Mouse (Mus musculus): Measurements from ENCODE around the gene App. TPM values are rescaled to one million over a fixed set of nuclear protein-coding genes. Genes with fewer than 3 reads are reported as not detected.

Gene App
- polyA plus RNA-seq, 1 experiment: 107 TPM

DNA sequence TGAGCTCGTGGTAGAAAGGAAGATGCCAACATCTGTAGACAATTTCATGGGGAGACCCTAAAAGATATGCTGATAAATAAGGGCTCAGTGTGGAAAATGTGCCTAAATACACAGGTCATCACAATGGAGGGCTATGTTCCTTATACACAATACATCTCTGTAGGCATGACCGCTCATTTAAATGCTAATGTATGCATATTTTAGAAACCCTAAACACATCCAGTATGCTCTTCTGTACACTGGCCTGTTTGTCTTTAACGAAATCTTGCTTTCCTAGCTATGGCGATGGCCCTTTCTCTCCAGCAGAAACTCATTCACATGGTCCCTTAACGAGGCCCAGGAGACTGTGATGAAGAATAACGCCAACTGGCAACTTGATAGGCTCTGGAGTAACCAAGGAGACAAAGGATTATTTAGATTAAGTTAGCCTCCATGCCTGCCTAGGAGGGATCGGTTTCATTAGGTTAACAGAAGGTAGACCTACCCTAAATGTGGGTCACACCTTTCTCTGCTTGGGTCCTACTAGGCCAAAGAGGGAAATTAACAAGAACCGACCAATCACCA lies 185.8 kb downstream of the App start:
- Histone ChIP-seq H3ac (ENCODE audit: control insufficient read depth, insufficient read length, low read depth) (no peak overlapping the region), H3K79me3 (ENCODE audit: low read depth) (no peaks in the 10 kb centered on the region), H3K27me3 (ENCODE audit: control insufficient read depth, insufficient read depth, insufficient read length) (no peaks in the 10 kb centered on the region), H3K79me2 (ENCODE audit: control insufficient read depth, insufficient read depth) (no peaks in the 10 kb centered on the region), H3K4me3 (ENCODE audit: insufficient read depth, poor library complexity, severe bottlenecking) (no peak overlapping the region), H3K36me3 (ENCODE audit: control insufficient read depth, insufficient read depth) (no peaks in the 10 kb centered on the region)
- TF ChIP-seq MYOD1 (IDR thresholded peaks at IDR 0.05; ENCODE audit: control insufficient read depth, insufficient read length, low read depth) (no peak), USF1 (IDR thresholded peaks at IDR 0.05; ENCODE audit: low read depth) (no peak), MYOG (IDR thresholded peaks at IDR 0.05; ENCODE audit: control insufficient read depth, extremely low read depth, insufficient read length) (no peak), CEBPB (IDR thresholded peaks at IDR 0.05; ENCODE audit: low read depth) (no peak), CTCF (IDR thresholded peaks at IDR 0.05; ENCODE audit: control insufficient read depth, insufficient read depth, insufficient read length) (no peak), MAX (IDR thresholded peaks at IDR 0.05) (no peak), FOSL1 (IDR thresholded peaks at IDR 0.05; ENCODE audit: insufficient read depth, low read length, poor library complexity, severe bottlenecking) (no peak)

DNA sequence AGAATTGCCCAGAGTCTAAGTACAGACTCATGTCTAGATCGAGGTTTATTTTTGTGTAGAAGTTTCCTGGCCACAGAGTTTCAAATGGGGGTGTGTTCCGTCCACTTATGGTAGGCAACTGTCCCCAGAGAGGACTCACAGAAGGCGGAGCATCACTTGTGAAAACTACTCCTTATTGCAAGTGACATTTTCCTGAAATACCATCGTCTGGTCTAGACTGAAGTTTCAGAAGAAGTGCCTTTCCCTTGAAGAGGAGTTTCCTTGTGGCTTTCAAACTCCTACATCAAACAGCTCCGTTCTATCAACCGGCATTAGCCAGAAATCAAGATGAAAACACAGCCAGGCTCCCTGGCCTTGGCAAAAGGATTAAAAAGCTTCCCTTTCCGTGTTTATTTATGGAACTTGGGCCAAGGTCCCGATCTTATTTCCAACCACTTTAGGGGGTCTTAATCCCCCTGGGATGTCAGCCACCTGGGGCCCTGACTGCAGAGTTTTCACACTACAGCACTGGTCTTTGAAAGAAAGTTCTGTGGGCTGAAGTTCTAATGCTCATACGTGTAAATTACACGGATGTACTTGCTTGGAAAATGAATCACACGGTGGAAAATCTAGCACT lies 187.4 kb downstream of the App start:
- TF ChIP-seq CEBPB (IDR thresholded peaks at IDR 0.05; ENCODE audit: low read depth) (no peak), MYOD1 (IDR thresholded peaks at IDR 0.05; ENCODE audit: control insufficient read depth, insufficient read length, low read depth) (no peak), MAX (IDR thresholded peaks at IDR 0.05) (no peak)
- H3K36me3 ChIP-seq (ENCODE audit: control insufficient read depth, insufficient read depth): no peaks in the 10 kb centered on the region

DNA sequence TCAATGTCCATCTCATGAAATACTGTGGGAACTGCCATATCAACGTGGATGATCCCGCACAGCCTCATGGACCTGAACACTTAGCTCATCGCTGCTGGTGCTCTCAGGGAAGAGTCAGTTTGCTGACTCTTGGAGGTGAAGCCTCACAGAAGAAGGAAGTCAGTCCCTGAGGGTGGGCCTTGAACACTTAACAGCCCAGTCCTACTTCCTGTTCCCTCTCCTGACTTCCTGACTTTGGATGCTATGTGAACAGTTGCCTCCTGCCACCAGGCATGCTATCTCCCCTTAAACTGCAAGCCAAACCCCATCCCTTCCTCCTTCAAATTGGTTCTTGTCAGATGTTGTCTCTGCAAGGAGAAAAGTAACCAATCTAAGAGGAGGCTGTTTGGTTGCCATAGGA lies 188.2 kb downstream of the App start:
- Histone ChIP-seq H3K79me2 (ENCODE audit: control insufficient read depth, insufficient read depth) (no peaks in the 10 kb centered on the region), H3K27me3 (ENCODE audit: control insufficient read depth, insufficient read depth, insufficient read length) (no peaks in the 10 kb centered on the region), H3ac (ENCODE audit: control insufficient read depth, insufficient read length, low read depth) (no peak overlapping the region), H3K36me3 (ENCODE audit: control insufficient read depth, insufficient read depth) (no peaks in the 10 kb centered on the region), H3K4me3 (ENCODE audit: insufficient read depth, poor library complexity, severe bottlenecking) (no peak overlapping the region), H3K79me3 (ENCODE audit: low read depth) (no peaks in the 10 kb centered on the region)
- TF ChIP-seq CTCF (IDR thresholded peaks at IDR 0.05; ENCODE audit: control insufficient read depth, insufficient read depth, insufficient read length): no peak
- no peak for TF ChIP-seq USF1 (IDR thresholded peaks at IDR 0.05; ENCODE audit: low read depth)

More for the DNA sequence above, 187.4 kb downstream of the App start:
- Histone ChIP-seq H3K27me3 (ENCODE audit: control insufficient read depth, insufficient read depth, insufficient read length) (no peaks in the 10 kb centered on the region), H3ac (ENCODE audit: control insufficient read depth, insufficient read length, low read depth) (no peak overlapping the region), H3K79me2 (ENCODE audit: control insufficient read depth, insufficient read depth) (no peaks in the 10 kb centered on the region), H3K4me3 (ENCODE audit: insufficient read depth, poor library complexity, severe bottlenecking) (no peak overlapping the region), H3K79me3 (ENCODE audit: low read depth) (no peaks in the 10 kb centered on the region)

DNA sequence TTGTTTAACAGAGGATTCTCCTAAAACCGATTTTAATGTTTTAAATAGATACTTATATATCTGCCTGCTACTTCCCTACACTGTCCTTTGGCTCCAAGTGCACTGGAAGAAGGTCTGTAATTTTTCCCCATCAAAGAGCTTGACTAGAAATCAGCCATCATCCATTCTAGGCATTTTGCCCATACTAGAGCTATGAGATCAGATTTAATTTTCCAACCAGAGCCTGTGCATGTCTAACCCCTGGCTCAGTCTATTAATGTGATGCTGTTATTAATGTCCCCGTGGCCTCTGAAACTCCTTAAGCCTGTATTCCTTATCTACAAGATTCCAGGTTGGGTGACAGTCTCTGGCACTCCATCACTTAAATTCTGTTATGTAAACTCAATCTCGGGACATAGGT lies 190.1 kb downstream of the App start:
- no peaks in the 10 kb centered on the region for H3K79me2 ChIP-seq (ENCODE audit: control insufficient read depth, insufficient read depth)
- H3K4me3 ChIP-seq (ENCODE audit: insufficient read depth, poor library complexity, severe bottlenecking): no peak overlapping the region
- no peaks in the 10 kb centered on the region for H3K27me3 ChIP-seq (ENCODE audit: control insufficient read depth, insufficient read depth, insufficient read length)
- H3ac ChIP-seq (ENCODE audit: control insufficient read depth, insufficient read length, low read depth): no peak overlapping the region
- no peaks in the 10 kb centered on the region for H3K36me3 ChIP-seq (ENCODE audit: control insufficient read depth, insufficient read depth)
- H3K79me3 ChIP-seq (ENCODE audit: low read depth): no peaks in the 10 kb centered on the region
- TF ChIP-seq MYOD1 (IDR thresholded peaks at IDR 0.05; ENCODE audit: control insufficient read depth, insufficient read length, low read depth) (no peak), FOSL1 (IDR thresholded peaks at IDR 0.05; ENCODE audit: insufficient read depth, low read length, poor library complexity, severe bottlenecking) (no peak), MAX (IDR thresholded peaks at IDR 0.05) (no peak), USF1 (IDR thresholded peaks at IDR 0.05; ENCODE audit: low read depth) (no peak), CTCF (IDR thresholded peaks at IDR 0.05; ENCODE audit: control insufficient read depth, insufficient read depth, insufficient read length) (no peak), MYOG (IDR thresholded peaks at IDR 0.05; ENCODE audit: control insufficient read depth, extremely low read depth, insufficient read length) (no peak)

DNA sequence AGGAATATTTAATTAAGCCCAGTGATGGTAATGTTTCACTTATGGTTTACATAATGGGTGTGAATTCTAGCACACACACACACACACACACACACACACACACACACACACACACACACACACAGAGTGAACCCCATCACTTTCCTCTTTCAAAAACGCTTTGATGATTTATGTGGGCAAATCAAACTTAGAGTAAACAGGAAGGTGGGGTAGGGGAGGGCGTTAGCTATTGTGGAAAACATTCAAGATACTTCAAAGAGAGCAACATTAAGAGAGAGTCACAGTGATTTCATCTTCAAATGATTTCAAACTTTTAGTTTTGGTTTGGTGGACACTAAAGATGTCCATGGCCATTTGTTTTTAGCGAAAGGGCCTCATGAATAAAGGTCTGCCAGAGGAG lies 191.0 kb downstream of the App start:
- no peak overlapping the region for H3K4me3 ChIP-seq (ENCODE audit: insufficient read depth, poor library complexity, severe bottlenecking)
- H3K27me3 ChIP-seq (ENCODE audit: control insufficient read depth, insufficient read depth, insufficient read length): no peaks in the 10 kb centered on the region
- peaks cover 3% of the 10 kb centered on the region for H3K36me3 ChIP-seq (ENCODE audit: control insufficient read depth, insufficient read depth)
- H3K79me2 ChIP-seq (ENCODE audit: control insufficient read depth, insufficient read depth): no peaks in the 10 kb centered on the region
- H3ac ChIP-seq (ENCODE audit: control insufficient read depth, insufficient read length, low read depth): no peak overlapping the region
- H3K79me3 ChIP-seq (ENCODE audit: low read depth): no peaks in the 10 kb centered on the region
- TF ChIP-seq CEBPB (IDR thresholded peaks at IDR 0.05; ENCODE audit: low read depth): no peak
- TF ChIP-seq FOSL1 (IDR thresholded peaks at IDR 0.05; ENCODE audit: insufficient read depth, low read length, poor library complexity, severe bottlenecking): no peak
- no peak for TF ChIP-seq CTCF (IDR thresholded peaks at IDR 0.05; ENCODE audit: control insufficient read depth, insufficient read depth, insufficient read length)
- TF ChIP-seq MYOG (IDR thresholded peaks at IDR 0.05; ENCODE audit: control insufficient read depth, extremely low read depth, insufficient read length): no peak
- no peak for TF ChIP-seq MAX (IDR thresholded peaks at IDR 0.05)
- TF ChIP-seq MYOD1 (IDR thresholded peaks at IDR 0.05; ENCODE audit: control insufficient read depth, insufficient read length, low read depth): no peak
- no peak for TF ChIP-seq USF1 (IDR thresholded peaks at IDR 0.05; ENCODE audit: low read depth)

DNA sequence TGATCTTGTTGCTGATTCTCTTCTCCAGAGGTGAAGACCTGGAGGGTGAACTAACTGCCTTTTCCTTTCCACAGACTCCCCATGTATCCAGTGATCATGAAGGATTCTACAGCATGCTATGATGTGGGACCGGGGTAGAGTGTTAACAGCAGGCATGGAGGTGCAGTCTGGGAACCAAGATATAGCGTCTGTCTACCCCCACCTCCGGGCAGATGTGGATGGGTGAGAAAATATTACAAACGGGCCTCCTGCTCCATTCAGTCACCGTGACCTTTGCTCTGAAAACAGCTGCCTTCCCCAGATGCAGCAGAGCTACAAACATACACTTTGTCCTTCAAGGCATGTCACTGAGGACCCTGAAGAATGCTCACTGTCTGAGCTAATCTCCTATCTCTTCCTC lies 195.0 kb downstream of the App start:
- H3K4me3 ChIP-seq (ENCODE audit: insufficient read depth, poor library complexity, severe bottlenecking): no peak overlapping the region
- no peaks in the 10 kb centered on the region for H3K27me3 ChIP-seq (ENCODE audit: control insufficient read depth, insufficient read depth, insufficient read length)
- no peak for TF ChIP-seq MYOD1 (IDR thresholded peaks at IDR 0.05; ENCODE audit: control insufficient read depth, insufficient read length, low read depth)
- TF ChIP-seq CEBPB (IDR thresholded peaks at IDR 0.05; ENCODE audit: low read depth): no peak
- TF ChIP-seq USF1 (IDR thresholded peaks at IDR 0.05; ENCODE audit: low read depth): no peak
- TF ChIP-seq MYOG (IDR thresholded peaks at IDR 0.05; ENCODE audit: control insufficient read depth, extremely low read depth, insufficient read length): no peak
- no peak for TF ChIP-seq FOSL1 (IDR thresholded peaks at IDR 0.05; ENCODE audit: insufficient read depth, low read length, poor library complexity, severe bottlenecking)
- no peak for TF ChIP-seq CTCF (IDR thresholded peaks at IDR 0.05; ENCODE audit: control insufficient read depth, insufficient read depth, insufficient read length)
- no peak for TF ChIP-seq MAX (IDR thresholded peaks at IDR 0.05)
- no peaks in the 10 kb centered on the region for H3K79me3 ChIP-seq (ENCODE audit: low read depth)
- H3ac ChIP-seq (ENCODE audit: control insufficient read depth, insufficient read length, low read depth): no peak overlapping the region
- no peaks in the 10 kb centered on the region for H3K79me2 ChIP-seq (ENCODE audit: control insufficient read depth, insufficient read depth)
- peaks cover 19% of the 10 kb centered on the region for H3K36me3 ChIP-seq (ENCODE audit: control insufficient read depth, insufficient read depth)

Measured in C2C12 (cell line).